Mouse (Mus musculus): ENCODE data around the gene Cldn6. TPM values are rescaled to one million over a fixed set of nuclear protein-coding genes. Genes with fewer than 3 reads are reported as not detected.
A peak's percentile ranks its signal among the peaks of the same experiment; 100 is the strongest.

The Cldn6 gene
- total and polyA plus RNA-seq, 3 experiments: not detected

- DNase-seq (ENCODE audit: extremely low read depth): no peak
- no peak overlapping the region for H3K27ac ChIP-seq (ENCODE audit: insufficient read depth, low read depth)
- dilution Hi-C loops (cut with MboI; ENCODE audit: extremely low pct_ligation_motif_present, extremely low pct_unique_long_range_greater_than_20kb, low sequenced_read_pairs): no loop called here
- no peaks in the 10 kb centered on the region for H3K4me1 ChIP-seq (ENCODE audit: control insufficient read depth in 1 of 2, insufficient read depth in 2 of 2)
- H3K9ac ChIP-seq (ENCODE audit: insufficient read depth, low read depth): no peak overlapping the region
- TF ChIP-seq ETS1 (conservative IDR thresholded peaks at IDR 0.05; ENCODE audit: low read depth, low read length): no peak
- TF ChIP-seq PAX5 (IDR thresholded peaks at IDR 0.05; ENCODE audit: low read length): no peak
- TF ChIP-seq TBP (conservative IDR thresholded peaks at IDR 0.05; ENCODE audit: low read depth, low read length): no peak
- no peak for TF ChIP-seq USF2 (conservative IDR thresholded peaks at IDR 0.05; ENCODE audit: low read depth, low read length)
- H3K9me3 ChIP-seq (replicated peaks; ENCODE audit: low read length): no peaks in the 10 kb centered on the region
- H3K36me3 ChIP-seq (replicated peaks in 1 of 2; ENCODE audit: control insufficient read depth in 1 of 2, insufficient read depth in 1 of 2, low read length in 1 of 2): no peaks in the 10 kb centered on the region
- in situ Hi-C loops (cut with MboI; ENCODE audit: low pct_ligation_motif_present, low pct_unique_long_range_greater_than_20kb, low sequenced_read_pairs): loop anchor here (5.0 kb wide), 1 partner anchor 128 kb away; no protein-coding TSS in a partner anchor
- H3K27me3 ChIP-seq (replicated peaks): peaks cover 81% of the 10 kb centered on the region
- no peaks in the 10 kb centered on the region for H3K79me2 ChIP-seq (replicated peaks; ENCODE audit: control insufficient read depth, extremely low read depth, insufficient read depth, poor library complexity, severe bottlenecking)
- H3K4me3 ChIP-seq (replicated peaks in 1 of 3; ENCODE audit: low read depth in 2 of 3, low read length in 2 of 3, poor library complexity in 1 of 3): no peak overlapping the region
- no peak overlapping the region for H3K4me2 ChIP-seq (ENCODE audit: insufficient read depth, low read depth, poor library complexity, severe bottlenecking)
These were observed 26.6 kb downstream of the Cldn6 start for GRCm38 (mm10) chr17:23705525-23706104.

- Histone ChIP-seq H3K9ac (ENCODE audit: insufficient read depth, low read depth) (no peak overlapping the region), H3K4me1 (ENCODE audit: control insufficient read depth in 1 of 2, insufficient read depth in 2 of 2) (no peaks in the 10 kb centered on the region), H3K27me3 (replicated peaks) (peaks cover 81% of the 10 kb centered on the region), H3K27ac (ENCODE audit: insufficient read depth, low read depth) (no peak overlapping the region), H3K9me3 (replicated peaks; ENCODE audit: low read length) (no peaks in the 10 kb centered on the region), H3K4me2 (ENCODE audit: insufficient read depth, low read depth, poor library complexity, severe bottlenecking) (no peak overlapping the region), H3K79me2 (replicated peaks; ENCODE audit: control insufficient read depth, extremely low read depth, insufficient read depth, poor library complexity, severe bottlenecking) (no peaks in the 10 kb centered on the region), H3K4me3 (replicated peaks in 1 of 3; ENCODE audit: low read depth in 2 of 3, low read length in 2 of 3, poor library complexity in 1 of 3) (no peak overlapping the region), H3K36me3 (replicated peaks in 1 of 2; ENCODE audit: control insufficient read depth in 1 of 2, insufficient read depth in 1 of 2, low read length in 1 of 2) (no peaks in the 10 kb centered on the region)
- dilution Hi-C loops (cut with MboI; ENCODE audit: extremely low pct_ligation_motif_present, extremely low pct_unique_long_range_greater_than_20kb, low sequenced_read_pairs): no loop called here
- in situ Hi-C loops (cut with MboI; ENCODE audit: low pct_ligation_motif_present, low pct_unique_long_range_greater_than_20kb, low sequenced_read_pairs): loop anchor here (5.0 kb wide), 1 partner anchor 129 kb away; no protein-coding TSS in a partner anchor
- DNase-seq (ENCODE audit: extremely low read depth): peak; percentile 71
- no peak for TF ChIP-seq GABPA (IDR thresholded peaks at IDR 0.05; ENCODE audit: insufficient replicate concordance, low read depth, low read length)
- TF ChIP-seq MAFK (IDR thresholded peaks at IDR 0.05; ENCODE audit: insufficient replicate concordance, low read length): no peak
- TF ChIP-seq RCOR1 (conservative IDR thresholded peaks at IDR 0.05; ENCODE audit: low read depth, low read length): no peak
- TF ChIP-seq SIN3A (IDR thresholded peaks at IDR 0.05; ENCODE audit: low read length): no peak
- no peak for TF ChIP-seq POLR2A (IDR thresholded peaks at IDR 0.05; ENCODE audit: low read depth, low read length)
- TF ChIP-seq USF2 (conservative IDR thresholded peaks at IDR 0.05; ENCODE audit: low read depth, low read length): no peak
- no peak for TF ChIP-seq TCF12 (IDR thresholded peaks at IDR 0.05; ENCODE audit: low read depth, low read length)
- no peak for TF ChIP-seq ZKSCAN1 (IDR thresholded peaks at IDR 0.05; ENCODE audit: borderline replicate concordance, low read depth, low read length)
- TF ChIP-seq POLR2AphosphoS2 (IDR thresholded peaks at IDR 0.05; ENCODE audit: low read depth, low read length): no peak
- TF ChIP-seq MYC (IDR thresholded peaks at IDR 0.05; ENCODE audit: low read depth, low read length): no peak
- TF ChIP-seq IRF4 (IDR thresholded peaks at IDR 0.05; ENCODE audit: low read depth, low read length): no peak
- TF ChIP-seq SMC3 (IDR thresholded peaks at IDR 0.05; ENCODE audit: low read depth, low read length): peak; percentile 79
- TF ChIP-seq ETS1 (conservative IDR thresholded peaks at IDR 0.05; ENCODE audit: low read depth, low read length): no peak
- TF ChIP-seq JUN (IDR thresholded peaks at IDR 0.05; ENCODE audit: insufficient read depth, low read depth, low read length): no peak
- TF ChIP-seq BHLHE40 (IDR thresholded peaks at IDR 0.05; ENCODE audit: low read depth, low read length): no peak
- TF ChIP-seq MAX (IDR thresholded peaks at IDR 0.05; ENCODE audit: low read length): no peak
- no peak for TF ChIP-seq EP300 (IDR thresholded peaks at IDR 0.05; ENCODE audit: low read length)
- no peak for TF ChIP-seq TBP (conservative IDR thresholded peaks at IDR 0.05; ENCODE audit: low read depth, low read length)
- TF ChIP-seq JUND (conservative IDR thresholded peaks at IDR 0.05; ENCODE audit: low read depth, low read length): no peak
- 0 out of 2 replicates have a peak, but pooled peaks have one; percentile 21 for TF ChIP-seq MAZ (IDR thresholded peaks at IDR 0.05; ENCODE audit: low read depth, low read length)
- TF ChIP-seq KAT2A (IDR thresholded peaks at IDR 0.05; ENCODE audit: insufficient replicate concordance, low read length): no peak
- TF ChIP-seq ZMIZ1 (IDR thresholded peaks at IDR 0.05; ENCODE audit: low read depth, low read length): no peak
- no peak for TF ChIP-seq CHD2 (IDR thresholded peaks at IDR 0.05; ENCODE audit: low read length)
- no peak for TF ChIP-seq PAX5 (IDR thresholded peaks at IDR 0.05; ENCODE audit: low read length)
- TF ChIP-seq E2F4 (IDR thresholded peaks at IDR 0.05; ENCODE audit: insufficient replicate concordance, low read depth, low read length): no peak
- no peak for TF ChIP-seq MXI1 (IDR thresholded peaks at IDR 0.05; ENCODE audit: low read depth, low read length)
- TF ChIP-seq ZNF384 (IDR thresholded peaks at IDR 0.05; ENCODE audit: low read depth, low read length): no peak
- TF ChIP-seq USF1 (IDR thresholded peaks at IDR 0.05; ENCODE audit: low read depth, low read length): no peak
- TF ChIP-seq ZC3H11A (IDR thresholded peaks at IDR 0.05; ENCODE audit: low read depth, low read length): peak; percentile 41; the same call in 1 of the 2 replicates
- peak; percentile 38; the same call in 1 of the 2 replicates for TF ChIP-seq NELFE (IDR thresholded peaks at IDR 0.05; ENCODE audit: low read depth, low read length)
- no peak for TF ChIP-seq CHD1 (IDR thresholded peaks at IDR 0.05; ENCODE audit: low read depth, low read length)
- TF ChIP-seq NRF1 (IDR thresholded peaks at IDR 0.05; ENCODE audit: low read depth, low read length): no peak
- peak; percentile 86 to 97 for TF ChIP-seq CTCF (conservative IDR thresholded peaks at IDR 0.05 in 1 of 2, IDR thresholded peaks at IDR 0.05 in 1 of 2; ENCODE audit: low read depth in 2 of 2, low read length in 2 of 2)
These were observed 27.2 kb downstream of the Cldn6 start for GRCm38 (mm10) chr17:23706212-23706611.
